Mouse (Mus musculus) kidney, embryonic 15.5 days (tissue): ENCODE measurements around the gene Plekha6. TPM values are rescaled to one million over a fixed set of nuclear protein-coding genes. Genes with fewer than 3 reads are reported as not detected.

Experiments used
- ATAC-seq: fragments of 200-750 bp; cut with Nextera tagmentation; replicated peaks from 2 replicates; pipeline ENCODE4 v1.8.0; 2017; ENCODE audit warnings: moderate TSS enrichment; ENCODE audit not compliant: low FRiP score
- H3K27ac ChIP-seq: fragments of 300-500 bp; sonication (generic); 2 replicates; pipeline ENCODE4 v1.5.1; 2015; ENCODE audit warnings: mild to moderate bottlenecking, inconsistent platforms
- H3K27me3 ChIP-seq: fragments of 300-500 bp; sonication (generic); 2 replicates; pipeline ENCODE4 v1.6.1; 2015; ENCODE audit warnings: inconsistent platforms
- H3K36me3 ChIP-seq: fragments of 300-500 bp; sonication (generic); 2 replicates; pipeline ENCODE4 v1.6.1; 2015; ENCODE audit warnings: inconsistent platforms
- H3K4me1 ChIP-seq: fragments of 300-500 bp; sonication (generic); 2 replicates; pipeline ENCODE4 v1.6.1; 2015; ENCODE audit warnings: inconsistent platforms
- H3K4me2 ChIP-seq: fragments of 300-500 bp; sonication (generic); 2 replicates; pipeline ENCODE4 v1.6.1; 2015; ENCODE audit warnings: moderate library complexity, mild to moderate bottlenecking, inconsistent platforms
- H3K4me3 ChIP-seq: fragments of 300-500 bp; sonication (generic); replicated peaks from 2 replicates; pipeline ENCODE4 v1.5.1; 2015; ENCODE audit warnings: mild to moderate bottlenecking, inconsistent platforms
- H3K9ac ChIP-seq: fragments of 300-500 bp; sonication (generic); 2 replicates; pipeline ENCODE4 v1.6.1; 2015; ENCODE audit warnings: mild to moderate bottlenecking, inconsistent platforms
- H3K9me3 ChIP-seq: fragments of 300-500 bp; sonication (generic); replicated peaks from 2 replicates; pipeline ENCODE4 v1.6.1; 2016; ENCODE audit warnings: inconsistent platforms
- WGBS: fragments of 180-500 bp; shearing (Covaris S2); methylation state at CpG from one replicate; pipeline ENCODE4 v1.1.7; 2015; ENCODE audit warnings: mixed read lengths; 5-methylcytosine and 5-hydroxymethylcytosine counted together
- polyA plus RNA-seq: library from polyadenylated mRNA; unstranded; fragments of >200 nt; fragmentation: Nextera tagmentation; extraction: Ambion mirVana; gene quantifications from 2 replicates; pipeline ENCODE4 v1.2.1, GENCODE M21; 2015

Gene Plekha6
- polyA plus RNA-seq, 1 experiment from 2014 or later = 6.9 TPM

DNA sequence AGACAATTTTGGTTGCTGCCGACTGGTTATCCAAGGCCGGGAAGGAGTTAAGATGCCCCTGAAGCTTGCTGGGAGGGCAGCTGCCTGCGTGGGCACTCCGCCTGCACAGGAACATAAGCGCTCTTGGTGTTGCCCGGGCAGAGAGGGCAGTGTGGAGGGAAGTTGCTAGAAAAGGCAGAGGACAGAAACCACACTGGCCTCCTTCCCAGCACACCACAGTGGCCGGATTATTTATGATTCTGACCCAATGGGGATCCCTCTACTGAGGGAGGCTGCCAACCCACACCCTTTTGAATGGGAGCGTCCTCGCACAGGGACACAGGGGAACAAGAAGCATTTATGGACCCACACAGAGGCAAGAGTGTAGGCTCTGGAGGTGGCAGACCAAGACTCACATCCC, 7.3 kb downstream of the Plekha6 start:
- Histone ChIP-seq H3K9me3 (no peaks in the 10 kb centered on the region), H3K36me3 (no peaks in the 10 kb centered on the region), H3K27me3 (peaks cover 22% of the 10 kb centered on the region), H3K27ac (no peak overlapping the region), H3K9ac (no peak overlapping the region), H3K4me3 (no peak overlapping the region), H3K4me2 (no peak overlapping the region), H3K4me1 (peaks cover 13% of the 10 kb centered on the region)
- ATAC-seq = no peak
- 81% methylated on average over 9 of the region's 9 CpGs for WGBS

DNA sequence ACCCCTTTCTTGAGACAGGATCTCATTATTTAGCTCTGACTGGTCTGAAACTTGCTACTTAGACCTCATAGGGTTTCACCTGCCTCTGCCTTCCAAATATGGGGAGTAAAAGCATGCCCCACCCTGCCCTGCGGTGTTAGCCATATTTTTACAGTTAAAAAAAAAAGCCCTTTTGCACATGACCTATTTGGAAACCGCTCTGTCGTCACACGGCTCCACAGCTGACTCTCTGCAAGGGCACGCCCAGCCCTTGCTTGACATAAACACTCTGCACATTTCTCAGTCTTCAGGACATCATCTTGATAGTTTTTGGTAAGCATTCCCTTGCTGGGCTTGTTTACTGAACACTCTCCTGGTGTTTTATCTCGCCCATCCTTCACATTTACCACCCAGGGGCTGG, 11.1 kb downstream of the Plekha6 start:
- Histone ChIP-seq H3K36me3 (no peaks in the 10 kb centered on the region), H3K4me2 (no peak overlapping the region), H3K9me3 (no peaks in the 10 kb centered on the region), H3K27me3 (peaks cover 7% of the 10 kb centered on the region), H3K4me1 (peaks cover 3% of the 10 kb centered on the region; the same call in 1 of the 2 replicates), H3K9ac (no peak overlapping the region), H3K4me3 (no peak overlapping the region), H3K27ac (no peak overlapping the region)
- WGBS = 74% methylated on average over 6 of the region's 6 CpGs
- no peak for ATAC-seq

DNA sequence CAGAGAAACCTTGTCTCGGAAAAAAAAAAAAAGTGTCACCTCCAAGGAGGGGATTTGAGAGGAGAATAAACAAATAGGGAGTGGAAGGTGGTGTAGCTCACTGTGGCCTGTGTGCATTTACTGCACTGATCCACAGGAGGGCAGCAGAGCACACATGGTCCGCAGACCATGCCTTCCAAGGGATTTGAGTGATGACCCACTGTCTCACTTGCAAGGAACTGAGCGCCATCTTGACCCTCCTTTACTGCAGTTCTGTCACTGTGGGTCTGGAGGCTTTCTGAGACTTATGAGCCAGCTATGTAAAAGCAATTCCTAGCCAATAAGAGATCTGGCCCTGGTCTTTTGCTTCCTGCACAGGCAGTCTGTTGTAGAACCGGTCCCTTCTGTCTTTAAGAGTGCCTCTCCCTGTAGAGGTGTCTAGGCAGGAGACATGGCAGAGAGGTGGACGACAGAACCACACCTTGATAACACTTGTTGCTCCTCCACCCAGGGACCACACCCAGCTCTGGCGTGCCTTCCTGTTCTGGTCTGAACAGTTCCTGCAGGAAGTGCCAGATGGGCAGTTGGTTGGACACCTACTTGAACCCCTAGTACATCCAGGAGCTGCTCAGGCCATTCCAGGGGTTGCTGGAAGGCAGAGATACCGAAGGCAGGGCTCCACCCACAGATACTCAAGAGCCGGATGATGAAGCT, 13.6 kb downstream of the Plekha6 start:
- no peak for ATAC-seq

DNA sequence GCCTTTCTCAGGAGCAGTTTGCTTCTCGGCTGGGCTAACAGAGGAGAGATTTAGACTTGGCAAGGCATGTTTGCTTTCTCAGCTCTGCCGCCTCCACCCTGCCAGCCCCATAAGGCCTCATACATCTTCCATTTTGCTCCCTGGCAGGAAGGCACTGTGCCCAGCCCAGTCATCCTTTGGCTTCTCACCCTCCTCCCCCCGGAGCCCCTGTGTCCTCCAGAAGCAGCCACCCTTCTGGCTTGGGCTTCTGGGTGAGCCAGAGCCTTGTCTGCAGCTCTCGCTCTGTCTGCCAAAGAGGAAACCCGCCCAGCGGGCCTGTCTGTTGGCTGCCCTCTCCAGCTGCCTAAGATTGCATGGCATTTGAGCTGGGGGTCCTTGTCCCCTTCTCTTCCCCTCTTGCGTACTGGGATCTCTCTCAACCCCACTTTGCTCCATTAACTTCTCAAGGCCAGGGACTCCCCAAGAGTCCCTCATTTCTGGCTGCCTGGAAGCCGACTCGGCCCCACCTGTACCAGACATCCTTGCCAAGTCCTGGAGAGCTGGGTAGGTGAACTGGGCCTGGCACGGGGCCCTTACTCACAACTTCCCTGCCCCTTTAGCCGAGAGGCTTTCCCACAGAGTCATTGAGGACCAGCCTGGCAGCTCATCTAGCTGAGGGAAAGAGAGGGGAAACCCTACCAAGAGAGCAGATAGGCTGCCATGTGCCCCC, 14.9 kb downstream of the Plekha6 start:
- Histone ChIP-seq H3K27me3 (peaks cover 34% of the 10 kb centered on the region), H3K4me2 (no peak overlapping the region), H3K27ac (no peak overlapping the region), H3K9me3 (no peaks in the 10 kb centered on the region), H3K36me3 (no peaks in the 10 kb centered on the region), H3K9ac (no peak overlapping the region), H3K4me3 (no peak overlapping the region), H3K4me1 (peaks cover 25% of the 10 kb centered on the region)
- WGBS = 81% methylated on average over 11 of the region's 11 CpGs
- no peak for ATAC-seq

More for the DNA sequence above, 13.6 kb downstream of the Plekha6 start:
- no peak overlapping the region for H3K4me2 ChIP-seq
- no peak overlapping the region for H3K9ac ChIP-seq
- no peaks in the 10 kb centered on the region for H3K36me3 ChIP-seq
- no peak overlapping the region for H3K27ac ChIP-seq
- H3K4me1 ChIP-seq = peaks cover 15% of the 10 kb centered on the region
- H3K4me3 ChIP-seq = no peak overlapping the region
- no peaks in the 10 kb centered on the region for H3K9me3 ChIP-seq
- peaks cover 22% of the 10 kb centered on the region for H3K27me3 ChIP-seq
- 47% methylated on average over 8 of the region's 8 CpGs for WGBS

DNA sequence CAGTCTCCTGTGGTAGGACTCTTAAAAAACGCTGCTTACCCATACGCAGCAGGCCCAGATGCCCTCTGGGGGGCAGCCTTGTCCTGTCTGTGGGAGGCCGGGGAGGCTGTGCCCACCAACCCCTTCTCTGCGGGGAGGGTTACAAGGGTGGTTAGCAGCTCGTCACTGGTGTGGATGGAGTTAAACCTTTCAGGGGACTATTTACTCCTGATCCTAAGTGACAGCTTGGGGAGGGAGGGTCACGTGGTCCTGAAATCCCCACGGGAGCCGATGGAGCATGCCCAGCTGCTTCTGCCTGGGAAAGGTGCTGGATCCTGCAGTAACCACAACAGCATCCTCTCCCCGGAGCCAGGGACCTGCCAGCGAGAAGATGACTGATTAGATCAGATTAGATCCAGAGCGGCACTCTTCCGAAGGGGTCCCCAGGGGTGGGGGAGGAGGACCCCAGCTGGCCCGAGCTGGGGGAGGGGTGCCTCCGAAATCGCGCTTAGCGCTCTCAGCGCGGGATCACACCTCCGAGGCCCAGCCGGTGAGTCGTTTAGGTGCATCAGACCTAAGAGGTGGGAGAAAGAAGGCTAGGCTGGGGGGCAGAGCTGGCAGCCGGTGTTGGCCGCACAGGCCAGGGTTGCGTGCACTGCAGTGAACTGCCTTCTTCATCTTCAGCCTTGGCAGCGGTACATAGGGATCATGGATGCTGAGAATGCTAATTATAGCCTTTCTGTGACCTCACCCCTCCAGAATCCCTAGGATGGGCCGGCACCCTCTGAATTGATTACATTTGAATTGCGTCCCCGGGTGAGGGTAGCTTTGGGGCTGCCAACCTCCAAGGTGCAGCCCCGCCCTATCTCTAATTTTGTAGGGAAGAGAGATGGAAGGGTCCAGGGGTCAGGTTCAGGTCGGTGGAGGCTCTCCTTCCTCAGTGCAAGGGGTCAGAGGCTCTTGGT, 17.3 kb downstream of the Plekha6 start:
- H3K27ac ChIP-seq = no peak overlapping the region

DNA sequence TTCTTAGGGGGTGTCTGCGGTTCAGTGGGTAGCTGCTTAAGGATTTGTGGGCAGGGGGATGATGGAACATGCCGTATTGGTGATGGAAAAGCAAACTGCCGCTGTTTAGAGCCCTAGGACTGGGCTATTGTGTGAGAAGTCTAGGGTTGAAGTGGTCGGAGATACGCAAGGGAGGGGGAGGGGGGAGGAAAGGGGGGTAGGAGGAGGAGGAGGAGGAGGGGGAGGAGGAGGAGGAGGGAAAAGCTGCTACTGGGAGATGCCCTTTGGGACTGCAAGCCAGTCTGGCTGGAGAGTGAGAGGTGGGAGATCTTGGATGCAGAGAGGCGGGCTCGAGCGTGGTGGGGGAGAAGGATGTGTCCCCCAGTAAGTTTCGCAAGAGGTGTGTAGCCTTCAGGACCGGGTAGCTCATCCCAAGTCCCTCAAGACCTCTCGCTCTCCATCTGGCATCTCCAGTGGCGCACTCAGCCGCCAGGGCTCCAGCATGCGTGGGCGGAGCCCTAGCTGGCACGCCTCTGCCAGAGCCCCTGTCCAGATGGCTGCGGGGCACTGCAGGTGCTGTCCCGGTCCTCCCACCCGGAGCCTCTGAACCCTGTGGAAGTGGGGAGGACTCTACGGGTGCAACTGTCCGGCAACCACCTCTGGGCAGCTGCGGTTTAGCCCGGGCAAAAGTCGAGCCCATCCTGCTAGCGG, 18.2 kb downstream of the Plekha6 start:
- 1% methylated on average over 25 of the region's 25 CpGs for WGBS
- Histone ChIP-seq H3K27me3 (peaks cover 34% of the 10 kb centered on the region), H3K27ac (no peak overlapping the region), H3K9me3 (no peaks in the 10 kb centered on the region), H3K4me2 (peak overlapping the region; percentile 92), H3K4me3 (peak overlapping the region; percentile 47), H3K4me1 (peaks cover 25% of the 10 kb centered on the region), H3K36me3 (no peaks in the 10 kb centered on the region), H3K9ac (peak overlapping the region; percentile 29; the same call in 1 of the 2 replicates)
- peak; percentile 44 for ATAC-seq

More for the DNA sequence above, 17.3 kb downstream of the Plekha6 start:
- ATAC-seq = peak; percentile 67
- peak overlapping the region; percentile 47 for H3K4me3 ChIP-seq
- peaks cover 34% of the 10 kb centered on the region for H3K27me3 ChIP-seq
- H3K4me2 ChIP-seq = peak overlapping the region; percentile 92
- peak overlapping the region; percentile 39; the same call in 1 of the 2 replicates for H3K9ac ChIP-seq
- peaks cover 25% of the 10 kb centered on the region for H3K4me1 ChIP-seq
- H3K36me3 ChIP-seq = no peaks in the 10 kb centered on the region
- no peaks in the 10 kb centered on the region for H3K9me3 ChIP-seq
- under 1% methylated on average over 31 of the region's 31 CpGs for WGBS

DNA sequence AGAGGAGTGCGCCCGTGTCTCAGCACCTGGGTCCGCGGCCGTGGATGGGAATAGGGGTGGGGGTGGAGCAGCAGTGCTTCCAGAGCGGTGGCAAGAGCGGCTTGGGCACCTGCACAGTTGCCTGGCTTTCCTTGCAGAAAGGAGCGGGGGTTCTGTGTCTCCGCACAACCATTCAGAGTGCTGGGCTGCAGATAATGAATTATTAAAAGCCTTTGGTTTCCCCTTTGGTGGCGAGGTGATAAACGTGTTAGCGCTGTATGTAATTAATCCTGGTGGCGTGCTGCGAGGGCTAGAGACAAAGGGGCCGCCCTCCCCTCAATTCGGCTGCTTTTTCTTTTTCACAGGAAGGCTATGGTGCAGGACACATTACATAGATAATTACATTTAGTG, 18.7 kb downstream of the Plekha6 start:
- H3K9me3 ChIP-seq = no peaks in the 10 kb centered on the region
- WGBS = 2% methylated on average over 16 of the region's 16 CpGs
- peaks cover 34% of the 10 kb centered on the region for H3K27me3 ChIP-seq
- H3K4me3 ChIP-seq = peak overlapping the region; percentile 47
- no peak; the same call in 1 of the 2 replicates for ATAC-seq
- H3K4me1 ChIP-seq = peaks cover 25% of the 10 kb centered on the region
- no peak overlapping the region for H3K27ac ChIP-seq
- H3K9ac ChIP-seq = peak overlapping the region; percentile 29; the same call in 1 of the 2 replicates
- no peaks in the 10 kb centered on the region for H3K36me3 ChIP-seq
- H3K4me2 ChIP-seq = peak overlapping the region; percentile 92

DNA sequence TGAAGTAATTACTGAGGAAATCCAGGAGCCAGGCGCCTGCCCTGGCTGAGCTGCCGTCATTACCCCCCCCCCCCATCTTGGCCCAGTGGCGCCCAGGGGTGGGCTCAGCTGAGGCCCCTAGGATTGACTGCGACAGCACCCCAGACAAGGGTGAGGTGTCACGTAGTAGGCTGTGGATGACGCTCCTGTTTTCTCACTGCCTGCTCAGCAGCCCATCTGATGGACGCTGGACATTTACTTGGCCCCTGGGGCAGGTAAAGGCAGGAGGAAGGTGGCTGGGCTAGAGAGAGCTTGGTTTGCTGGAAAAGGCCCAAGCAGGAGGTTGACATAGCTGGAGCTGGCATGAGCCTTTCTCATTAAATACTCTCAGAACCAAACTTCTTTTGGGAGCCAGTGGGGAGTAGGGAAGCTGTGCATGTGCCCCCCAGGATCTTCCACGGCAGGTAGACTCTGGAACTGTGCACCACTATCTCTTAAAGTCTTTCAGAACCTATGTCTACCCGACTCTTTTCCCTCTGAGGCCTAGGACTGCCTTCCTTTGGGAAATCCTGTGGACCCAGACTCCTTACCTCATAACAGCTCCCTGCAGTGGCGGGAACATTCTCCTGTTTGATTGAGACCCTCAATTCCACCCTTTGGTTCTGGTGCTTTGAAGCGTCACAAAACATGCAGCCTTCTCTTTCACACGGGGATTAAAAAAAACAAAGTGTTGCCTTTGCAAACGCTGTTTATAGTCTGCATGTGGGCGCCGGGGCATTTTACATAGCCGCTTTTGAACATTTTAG, 19.3 kb downstream of the Plekha6 start:
- Histone ChIP-seq H3K36me3 (no peaks in the 10 kb centered on the region), H3K27me3 (peaks cover 34% of the 10 kb centered on the region), H3K4me3 (peak overlapping the region; percentile 47), H3K27ac (0 out of 2 replicates have a peak overlapping the region, but pooled peaks have one; percentile 4), H3K4me2 (peak overlapping the region; percentile 92), H3K9me3 (no peaks in the 10 kb centered on the region), H3K9ac (0 out of 2 replicates have a peak overlapping the region, but pooled peaks have one; percentile 29), H3K4me1 (peaks cover 27% of the 10 kb centered on the region)
- ATAC-seq = no peak
- WGBS = 31% methylated on average over 16 of the region's 16 CpGs

DNA sequence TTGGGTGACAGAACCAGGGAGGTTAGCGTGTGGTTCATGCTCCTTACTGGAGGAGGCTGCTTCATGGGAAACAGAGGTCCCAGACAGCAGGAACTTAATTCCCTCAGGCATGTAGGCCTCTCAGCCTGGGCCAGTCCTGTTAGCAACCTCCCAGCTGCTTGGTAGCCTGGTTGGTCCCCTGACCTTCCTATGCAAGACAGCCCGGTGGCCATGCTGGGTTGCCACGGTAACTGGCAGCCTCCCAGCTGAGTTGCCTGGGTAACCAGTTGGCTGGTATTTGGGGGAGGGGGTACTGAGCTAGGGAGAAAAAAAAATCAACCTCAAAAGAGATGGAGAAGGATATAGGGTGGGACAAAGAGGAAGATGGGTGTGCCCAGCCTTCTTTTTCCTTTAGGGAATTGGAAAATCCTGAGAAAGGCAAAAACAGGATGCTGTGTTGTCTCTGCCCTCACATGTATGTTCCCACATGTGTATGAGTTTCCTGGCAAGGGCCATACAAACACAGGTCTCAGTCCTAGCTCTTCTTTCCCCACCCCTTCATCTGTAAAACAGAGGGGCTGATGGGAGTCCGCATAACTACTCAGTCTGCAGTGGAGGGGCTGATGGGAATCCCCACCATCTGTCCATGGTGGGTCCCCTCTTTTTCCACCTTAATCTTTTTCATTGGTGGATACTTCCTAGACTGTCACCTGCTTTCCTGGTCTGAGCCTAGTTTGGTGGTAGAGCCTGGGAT, 24.1 kb downstream of the Plekha6 start:
- H3K27ac ChIP-seq = no peak overlapping the region
- peaks cover 16% of the 10 kb centered on the region for H3K4me1 ChIP-seq
- 0 out of 2 replicates have a peak, but pooled peaks have one; percentile 29 for ATAC-seq
- H3K27me3 ChIP-seq = peaks cover 7% of the 10 kb centered on the region
- no peaks in the 10 kb centered on the region for H3K9me3 ChIP-seq
- no peaks in the 10 kb centered on the region for H3K36me3 ChIP-seq
- no peak overlapping the region for H3K9ac ChIP-seq
- no peak overlapping the region for H3K4me2 ChIP-seq
- H3K4me3 ChIP-seq = no peak overlapping the region
- WGBS = 31% methylated on average over 4 of the region's 4 CpGs

DNA sequence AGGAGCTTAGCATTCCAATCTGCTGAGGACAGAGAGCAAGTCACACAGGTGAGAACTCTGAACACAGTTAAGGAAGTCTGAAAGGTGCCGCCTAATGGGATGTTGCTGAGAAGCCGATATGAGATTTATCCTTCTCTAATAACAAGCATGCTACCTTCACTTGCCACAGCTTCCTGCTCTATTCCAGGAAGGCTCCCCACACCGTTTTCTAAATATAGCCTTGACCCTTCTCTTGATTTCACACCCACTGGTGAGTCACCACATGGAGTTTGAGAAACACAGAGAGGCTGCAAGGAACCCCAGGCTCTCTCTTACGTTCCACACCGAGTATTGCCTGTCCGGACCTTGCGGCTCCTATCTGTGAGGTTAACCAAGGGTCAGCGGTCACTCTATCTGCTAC, 24.7 kb downstream of the Plekha6 start:
- Histone ChIP-seq H3K4me3 (no peak overlapping the region), H3K4me1 (peaks cover 18% of the 10 kb centered on the region), H3K9me3 (no peaks in the 10 kb centered on the region), H3K27me3 (peaks cover under 1% of the 10 kb centered on the region; the same call in 1 of the 2 replicates), H3K27ac (no peak overlapping the region), H3K36me3 (no peaks in the 10 kb centered on the region), H3K4me2 (no peak overlapping the region), H3K9ac (no peak overlapping the region)
- ATAC-seq = no peak
- 80% methylated on average over 8 of the region's 8 CpGs for WGBS
